Mouse (Mus musculus) hindlimb bud, embryonic 11.5 days (tissue): ENCODE measurements around the gene Acot7.

Experiments used
- DNase-seq: peaks from one replicate; pipeline ENCODE4 v3.0.0-alpha.2; 2012; ENCODE audit warnings: low read depth, low spot score; ENCODE audit errors: extremely low spot score

Gene Acot7

DNA sequence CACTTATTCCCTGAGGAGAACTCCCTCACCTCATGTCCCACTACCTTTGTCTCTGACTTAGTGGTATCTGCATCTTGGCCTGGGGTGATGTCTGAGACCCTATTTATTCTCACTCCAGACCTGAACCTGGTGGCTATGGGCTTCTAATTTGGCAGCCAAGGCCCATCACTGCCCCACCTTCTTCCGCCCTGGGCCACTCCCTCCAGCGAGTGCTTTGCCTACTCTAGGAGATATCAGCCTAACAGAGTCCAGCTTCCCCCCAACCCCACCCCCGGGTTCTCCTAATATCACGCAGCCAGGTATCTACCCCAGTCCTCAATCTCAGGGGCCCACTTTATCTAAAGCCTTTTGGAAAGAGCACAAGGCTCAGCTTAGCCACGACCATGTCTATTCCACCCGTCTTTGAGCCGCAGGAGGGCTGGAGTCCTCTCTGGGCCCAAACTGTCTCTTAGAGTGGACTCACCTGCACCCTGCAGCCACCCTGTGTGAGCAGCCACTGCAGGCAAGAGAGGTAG lies 26.4 kb upstream of the Acot7 start:
- no peak for DNase-seq

DNA sequence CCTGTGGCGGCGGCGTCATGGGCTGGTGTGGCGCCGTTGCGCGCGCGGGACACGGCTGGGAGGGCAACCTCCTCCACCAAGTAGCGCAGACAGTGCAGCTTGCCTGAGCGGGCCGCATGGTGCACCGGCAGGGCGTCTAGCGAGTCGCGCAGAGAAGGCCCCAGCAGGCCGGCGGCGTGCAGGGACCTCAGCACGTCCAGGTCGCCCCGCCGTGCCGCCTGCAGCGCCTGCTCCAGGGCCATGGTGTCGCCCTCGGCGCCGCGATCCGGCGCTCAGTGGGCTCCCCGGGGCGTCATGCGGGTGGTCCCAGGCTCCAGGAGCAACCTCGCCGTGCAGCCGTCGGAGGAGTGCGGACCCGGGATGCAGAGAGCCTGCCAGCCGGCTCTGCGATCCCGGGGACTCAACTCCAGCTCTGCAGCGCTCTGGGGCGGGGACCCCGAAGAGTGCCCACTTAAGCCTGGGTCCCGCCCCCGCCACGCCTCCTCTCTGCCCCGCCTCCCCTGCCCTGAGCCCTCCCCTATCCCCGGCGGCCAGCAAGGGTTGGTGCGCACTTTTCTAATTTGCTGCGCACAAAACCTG lies 25.9 kb upstream of the Acot7 start, which contains the start of gene Espn:
Gene Espn (minus strand): TSS at position 406 of the 579 bp plus-strand sequence.
- no peak for DNase-seq

DNA sequence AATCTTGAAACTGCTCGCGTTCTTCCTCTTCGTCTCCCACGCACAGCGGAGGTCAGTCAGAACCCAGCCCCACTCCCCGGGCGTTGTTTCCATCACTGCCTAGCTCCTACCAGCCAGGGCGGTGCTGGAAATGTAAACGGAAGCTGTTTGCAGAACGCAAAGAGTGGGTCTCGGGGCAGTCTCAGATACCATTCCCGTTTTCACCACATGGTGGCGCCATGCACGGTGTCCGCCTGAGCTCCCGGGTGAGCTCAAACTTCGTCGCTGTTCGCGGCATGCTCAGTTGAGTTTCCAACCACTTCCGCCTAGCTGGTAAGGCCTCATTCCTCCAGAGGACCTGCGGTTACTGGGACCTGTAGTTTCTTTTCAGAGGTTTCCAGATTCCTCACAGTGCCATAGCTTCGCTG lies 24.2 kb upstream of the Acot7 start:
- DNase-seq = no peak

DNA sequence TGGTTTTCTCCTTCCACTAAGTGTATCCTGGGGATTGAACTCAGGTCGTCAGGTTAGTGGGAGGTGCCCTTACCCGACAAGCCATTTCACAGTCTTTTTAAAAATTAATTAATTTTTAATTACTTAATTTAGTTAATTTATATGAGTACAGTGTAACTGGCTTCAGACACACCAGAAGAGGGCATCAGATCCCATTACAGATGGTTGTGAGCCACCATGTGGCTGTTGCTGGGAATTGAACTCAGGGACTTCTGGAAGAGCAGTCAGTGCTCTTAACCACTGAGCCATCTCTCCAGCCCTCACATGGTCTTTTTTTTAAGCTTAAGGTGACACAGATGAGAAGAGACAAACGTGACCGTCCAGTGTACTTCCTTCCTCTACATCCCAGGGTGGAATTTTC lies 22.9 kb upstream of the Acot7 start:
- DNase-seq = no peak

DNA sequence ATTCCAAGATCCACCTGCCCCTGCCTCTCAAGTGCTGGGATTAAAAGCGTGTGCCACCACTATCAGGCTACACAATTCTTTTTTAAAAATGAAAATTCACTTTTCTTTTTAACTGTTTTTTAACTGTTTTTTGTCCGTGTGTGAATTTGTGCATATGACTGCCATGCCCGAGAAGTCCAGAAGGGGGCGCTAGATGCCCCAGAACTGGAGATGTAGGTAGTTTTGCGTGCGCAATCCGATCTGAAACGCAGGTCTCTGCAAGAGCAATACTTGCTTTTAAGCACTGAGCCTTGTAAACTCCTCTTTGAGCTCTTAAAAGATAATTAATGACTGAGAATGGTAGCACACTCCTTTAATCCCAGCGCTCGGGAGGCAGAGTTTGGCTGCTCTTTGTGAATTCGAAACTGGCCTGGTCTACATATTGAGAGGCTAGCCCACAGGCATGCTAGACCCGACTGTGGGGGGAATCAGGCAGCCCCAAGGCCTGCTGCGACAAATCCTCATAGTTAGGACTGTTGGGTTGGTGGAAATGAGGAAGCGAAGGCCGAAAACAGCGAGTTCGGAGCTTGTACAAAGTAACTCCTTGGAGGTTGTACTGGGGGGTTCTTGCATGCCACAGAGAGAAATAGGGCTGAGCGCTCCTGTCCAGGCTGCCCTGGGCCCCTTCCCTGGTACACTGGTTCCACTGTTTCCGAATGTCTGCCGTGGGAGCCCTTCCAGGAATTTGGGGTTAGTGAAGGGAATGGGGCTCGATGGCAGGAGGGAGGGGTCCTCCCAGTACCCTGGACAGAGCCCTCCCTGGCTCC lies 20.0 kb upstream of the Acot7 start:
- no peak for DNase-seq

DNA sequence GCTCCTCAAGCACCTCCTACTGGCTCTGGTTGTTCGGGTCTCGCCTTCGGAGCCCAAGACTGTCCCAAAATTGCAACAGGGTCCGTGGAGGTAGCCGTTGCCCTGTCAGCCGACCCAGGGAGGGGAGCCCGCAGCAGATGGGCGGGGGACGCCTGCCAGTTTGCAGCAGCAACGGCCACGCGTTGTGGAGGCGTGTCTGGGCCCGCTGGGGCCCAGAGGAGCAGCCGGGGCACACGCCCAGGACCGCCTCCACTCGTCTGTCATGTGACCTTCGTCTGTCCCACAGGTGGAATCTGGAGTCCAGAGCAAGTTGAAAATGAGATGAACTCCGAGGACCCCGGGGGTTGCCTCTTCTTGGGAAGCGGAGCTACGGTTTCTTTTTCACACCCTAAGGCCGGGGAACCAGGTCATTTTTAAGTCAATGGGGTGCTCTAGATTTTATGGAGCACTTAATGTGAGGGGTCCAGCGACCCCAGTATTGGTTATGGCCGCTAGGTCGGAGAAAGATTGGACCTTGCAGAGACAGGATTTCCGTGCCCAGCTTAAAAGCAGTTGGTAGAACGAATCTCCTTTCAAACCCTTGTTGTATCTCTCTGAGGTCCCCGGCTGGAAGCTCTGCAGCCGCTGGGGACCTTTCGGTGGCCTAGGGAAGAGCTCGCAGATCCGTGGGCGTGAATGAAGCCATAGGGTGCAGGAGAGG lies 19.2 kb upstream of the Acot7 start, which contains the start of gene Hes2:
Gene Hes2 (plus strand): TSS at position 283 of the 700 bp plus-strand sequence.
- DNase-seq = no peak

DNA sequence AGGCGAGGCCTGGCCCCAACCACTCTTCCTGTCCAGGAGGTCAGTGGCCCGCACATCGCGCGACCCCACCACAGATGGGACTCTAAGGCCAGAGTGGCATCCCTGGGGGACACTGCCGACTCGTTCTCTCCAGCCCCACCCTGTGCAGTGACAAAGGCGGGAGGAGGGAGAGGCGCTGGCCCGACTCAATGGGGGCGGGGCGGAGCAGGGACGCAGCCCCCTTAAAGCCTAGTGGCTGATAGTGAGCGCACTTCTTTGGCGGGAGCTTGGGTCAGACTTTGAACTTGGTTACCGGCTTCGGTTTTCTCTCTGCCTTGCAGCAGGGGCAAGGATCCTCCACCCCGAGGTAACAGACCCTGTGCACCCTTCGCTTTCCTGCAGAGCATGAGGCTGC lies 18.7 kb upstream of the Acot7 start:
- DNase-seq = no peak

DNA sequence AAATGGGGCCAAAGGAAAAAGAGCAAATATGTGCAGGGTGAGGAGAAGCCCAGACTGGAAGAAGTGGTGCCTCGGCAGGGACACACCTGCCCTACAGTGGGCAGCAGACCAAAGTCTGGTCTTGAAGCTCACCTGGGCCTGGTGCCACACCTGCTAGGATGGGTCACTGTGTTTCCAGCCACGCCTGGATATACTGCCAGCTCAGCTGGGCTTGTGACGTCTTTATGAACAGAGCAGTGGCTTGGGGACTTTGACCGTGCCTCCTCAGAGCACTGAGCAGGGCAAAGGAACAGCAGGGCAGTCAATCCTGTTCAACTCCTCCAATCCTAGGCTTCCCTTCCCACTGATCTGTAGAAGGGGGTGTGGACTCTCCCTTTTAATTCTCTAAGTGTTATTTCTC lies 17.2 kb upstream of the Acot7 start:
- DNase-seq = no peak

DNA sequence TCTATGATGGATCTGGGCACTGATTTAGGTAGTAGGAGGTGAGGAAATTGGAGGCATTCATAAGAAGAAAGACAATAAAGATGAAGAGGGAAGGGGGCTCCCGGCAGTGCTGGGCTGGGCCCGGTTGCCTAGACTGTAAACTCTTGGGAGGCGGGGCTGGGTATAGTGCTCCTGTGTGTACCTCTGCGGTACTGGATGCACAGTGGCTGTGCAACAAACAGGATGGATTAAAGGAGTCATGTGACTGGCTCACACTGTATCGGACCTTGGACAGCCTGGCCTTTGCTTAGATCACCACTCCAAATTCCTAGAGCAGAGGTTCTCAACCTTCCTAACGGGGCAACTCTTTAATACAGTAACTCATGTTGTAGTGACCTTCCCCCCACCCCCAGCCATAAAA lies 16.3 kb upstream of the Acot7 start:
- no peak for DNase-seq

DNA sequence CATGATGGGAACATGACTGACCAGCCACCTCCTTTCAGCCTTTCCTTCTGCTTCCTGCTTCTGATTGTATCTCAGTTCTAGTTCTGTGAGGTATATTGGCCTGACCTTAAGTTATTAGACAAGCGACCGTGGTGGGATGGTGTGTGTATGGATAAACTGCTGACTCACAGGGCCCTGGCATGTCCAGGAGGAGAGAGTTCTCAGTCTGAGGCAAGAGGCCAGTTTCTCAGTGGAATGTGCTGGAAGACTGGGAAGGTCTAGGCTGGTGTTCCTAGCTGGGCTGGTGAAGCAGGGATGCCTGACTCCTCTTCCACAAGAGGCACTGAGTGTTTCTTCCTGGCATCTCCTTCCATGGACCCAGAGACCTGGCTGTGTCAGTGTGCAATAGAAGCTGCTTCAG lies 15.2 kb upstream of the Acot7 start:
- no peak for DNase-seq

DNA sequence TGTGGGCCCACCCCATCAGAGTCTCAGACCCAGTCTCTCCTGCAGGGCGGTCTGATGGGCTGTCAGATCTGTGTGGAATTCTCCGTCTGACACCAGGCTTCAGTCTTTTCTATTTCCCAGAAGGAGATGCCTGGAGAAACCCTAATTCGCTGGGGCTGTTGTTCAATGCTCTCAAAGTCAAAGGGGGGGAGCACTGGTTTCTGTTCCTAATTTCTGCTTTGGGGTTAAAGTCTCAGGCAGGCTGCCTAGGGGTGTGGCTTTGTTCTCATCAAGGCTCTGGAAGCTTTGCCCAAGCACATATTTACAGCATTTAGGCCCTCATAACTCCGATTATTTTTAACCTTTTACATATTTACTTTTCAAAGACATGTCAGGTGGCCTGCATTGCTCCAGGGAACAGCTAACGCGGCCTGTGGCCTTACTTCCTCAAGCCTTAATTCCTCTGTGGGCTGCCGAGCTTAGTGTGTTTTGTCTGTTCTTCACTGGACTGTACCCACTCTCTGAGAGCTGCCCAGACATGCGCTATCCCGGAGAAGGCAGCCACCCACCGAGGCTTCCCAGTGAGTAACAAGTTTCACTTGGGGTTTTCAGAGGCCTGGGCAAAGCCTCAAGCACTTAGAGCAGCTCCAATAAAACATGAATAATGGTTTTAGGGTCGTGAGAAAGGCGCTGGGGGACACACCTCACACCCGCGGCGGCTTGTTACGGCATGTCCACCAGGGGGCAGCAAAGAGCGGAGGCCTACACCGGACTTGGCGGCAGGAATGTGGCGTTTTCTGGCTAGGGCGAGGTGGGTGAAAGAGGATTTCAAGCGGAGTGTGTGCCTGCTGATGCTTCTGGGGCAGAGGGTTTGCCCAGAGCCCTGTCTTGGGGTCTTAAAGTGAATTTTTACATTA lies 12.7 kb upstream of the Acot7 start:
- no peak for DNase-seq

DNA sequence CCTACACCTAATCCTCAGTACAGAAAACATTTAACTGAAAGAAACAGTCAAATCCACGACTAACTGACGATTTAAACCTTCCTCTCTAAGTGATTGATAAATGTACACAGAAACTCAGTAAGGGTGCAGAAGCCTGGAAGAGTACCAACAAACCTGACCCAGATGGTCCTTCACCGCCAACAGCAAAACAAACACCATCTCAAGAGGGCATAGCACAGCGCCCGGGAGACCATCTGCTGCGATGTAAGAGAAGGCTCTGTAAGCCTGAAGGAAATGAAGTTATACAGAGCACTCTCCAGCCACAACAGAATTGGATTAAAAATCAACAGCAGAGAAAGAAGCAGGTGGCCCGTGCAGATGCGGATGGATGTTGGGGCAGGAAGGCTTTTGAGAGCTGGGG lies 9.9 kb upstream of the Acot7 start:
- no peak for DNase-seq

DNA sequence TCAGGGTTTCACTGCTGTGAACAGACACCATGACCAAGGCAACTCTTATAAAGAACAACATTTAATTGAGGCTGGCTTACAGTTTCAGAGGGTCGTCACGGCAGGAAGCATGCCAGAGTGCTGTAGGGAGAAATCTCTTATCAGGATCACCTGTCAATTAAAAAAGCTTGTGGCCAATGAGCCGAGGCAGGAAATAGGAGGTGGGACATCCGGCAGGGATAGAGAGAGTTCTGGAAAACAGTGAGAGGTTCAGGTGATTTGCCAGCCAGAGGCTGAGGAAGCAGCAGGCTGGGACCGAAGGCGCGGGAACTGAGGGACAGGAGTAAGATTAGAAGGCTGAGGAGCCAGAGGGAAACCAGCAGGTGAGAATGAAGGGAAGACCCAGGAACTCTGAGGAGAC lies 8.8 kb upstream of the Acot7 start:
- DNase-seq = no peak

DNA sequence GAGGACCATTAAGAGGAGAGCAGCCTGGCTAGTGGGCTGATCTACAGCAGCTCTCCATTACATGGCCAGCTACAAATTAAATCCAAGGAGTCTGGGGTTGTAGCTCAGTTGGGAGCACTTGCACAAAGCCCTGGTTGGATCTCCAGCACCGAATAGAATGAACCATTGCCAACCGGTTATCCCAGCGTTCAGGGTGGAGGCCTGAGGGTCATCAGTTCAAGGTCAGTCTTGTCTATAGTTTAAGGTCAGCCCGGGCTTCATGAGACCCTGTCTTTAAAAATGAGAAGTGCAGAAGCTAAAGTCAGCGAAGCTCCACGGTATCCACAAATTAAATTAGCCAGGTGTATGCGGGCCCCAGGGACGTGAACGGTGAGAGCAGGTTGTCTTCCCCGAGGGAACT lies 7.6 kb upstream of the Acot7 start:
- no peak for DNase-seq

DNA sequence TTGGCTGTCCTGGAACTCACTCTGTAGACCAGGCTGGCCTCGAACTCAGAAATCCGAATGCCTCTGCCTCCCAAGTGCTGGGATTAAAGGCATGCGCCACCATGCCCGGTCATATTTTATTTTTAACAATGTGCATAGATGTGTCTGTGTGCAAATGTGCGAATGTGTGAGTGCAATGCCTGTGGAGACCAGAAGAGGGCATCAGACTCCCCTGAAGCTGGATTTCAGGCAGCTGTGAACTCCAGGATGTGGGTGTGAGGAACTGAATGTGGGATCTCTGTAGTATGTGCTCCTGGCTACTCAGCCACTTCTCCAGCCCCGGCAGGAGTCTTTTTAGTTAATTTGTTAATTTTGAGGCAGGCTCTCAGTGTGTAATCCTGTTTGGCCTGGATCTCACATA lies 6.4 kb upstream of the Acot7 start:
- DNase-seq = no peak

DNA sequence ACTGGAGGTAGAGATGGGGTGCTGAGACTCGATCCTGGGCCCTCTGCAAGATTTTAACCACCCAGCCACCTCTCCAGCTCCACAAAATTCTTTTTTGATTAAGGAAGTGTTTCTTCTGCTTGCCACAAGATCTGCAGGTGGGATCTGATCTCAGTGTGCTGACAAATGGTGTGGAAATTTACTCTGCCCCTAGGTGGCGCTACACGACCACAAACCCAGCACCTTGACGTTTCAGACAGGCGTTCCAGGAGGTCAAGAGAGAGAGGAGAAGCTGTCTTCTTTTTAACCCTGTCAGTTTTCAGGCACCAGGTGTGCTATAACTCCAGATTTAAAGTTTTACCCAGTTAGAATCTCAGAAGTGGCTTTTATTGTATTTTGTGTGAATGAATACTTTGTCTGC lies 4.9 kb upstream of the Acot7 start:
- DNase-seq = no peak

DNA sequence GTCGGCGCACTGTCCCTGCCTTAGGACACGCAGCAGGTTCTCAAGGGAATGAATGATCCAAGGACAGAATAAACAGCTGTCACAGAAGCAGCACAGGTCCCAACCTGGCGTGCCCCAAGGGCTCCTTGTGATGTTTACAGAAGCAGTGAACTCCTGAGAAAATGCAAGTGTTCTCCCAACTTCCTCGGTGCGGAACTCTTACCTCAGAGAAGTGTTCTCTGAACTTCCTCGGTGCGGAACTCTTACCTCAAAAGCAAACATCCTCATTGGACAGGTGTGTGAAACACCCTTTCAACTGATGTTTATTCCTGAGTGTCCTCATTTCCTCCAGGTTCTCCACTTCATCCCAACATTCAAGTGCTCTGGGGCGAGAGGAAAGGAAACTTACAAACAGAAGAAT lies 4.0 kb upstream of the Acot7 start:
- DNase-seq = no peak

DNA sequence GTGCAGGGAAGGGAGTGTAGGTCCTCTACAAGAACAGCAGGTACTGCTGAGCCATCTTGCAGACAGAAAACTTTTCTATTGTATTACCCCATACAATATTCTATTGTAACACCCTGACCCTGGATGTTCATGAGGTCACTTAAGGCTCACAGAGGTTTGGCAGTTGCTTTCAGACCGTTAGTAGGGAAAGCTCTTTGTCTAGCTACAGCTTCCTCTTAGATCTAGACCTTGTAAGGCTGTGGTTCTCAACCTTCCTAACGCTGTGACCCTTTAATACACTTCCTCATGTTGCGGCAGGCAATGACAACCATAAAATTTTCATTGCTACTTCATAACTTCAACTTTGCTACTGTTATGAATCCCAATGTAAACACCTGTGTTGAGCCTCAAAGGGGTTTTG lies 1.3 kb upstream of the Acot7 start:
- no peak for DNase-seq

DNA sequence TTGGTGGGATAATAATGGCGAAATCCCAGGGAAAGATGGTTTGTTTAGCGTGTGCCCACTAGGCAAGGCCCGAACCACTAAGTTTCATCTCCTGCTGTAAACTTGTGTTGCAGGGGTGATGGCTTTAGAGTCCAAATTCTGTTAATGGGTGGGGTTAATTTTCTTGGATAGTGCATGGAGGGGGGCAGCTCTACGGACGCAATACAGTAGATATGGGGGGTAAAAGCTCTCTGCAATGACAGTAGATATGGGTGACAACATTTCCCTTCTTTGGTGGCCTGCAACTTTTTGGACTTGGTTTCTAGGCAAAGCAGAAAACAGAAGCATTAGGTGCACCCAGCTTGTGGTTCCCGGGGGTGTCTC lies 779 bp upstream of the Acot7 start:
- no peak for DNase-seq

DNA sequence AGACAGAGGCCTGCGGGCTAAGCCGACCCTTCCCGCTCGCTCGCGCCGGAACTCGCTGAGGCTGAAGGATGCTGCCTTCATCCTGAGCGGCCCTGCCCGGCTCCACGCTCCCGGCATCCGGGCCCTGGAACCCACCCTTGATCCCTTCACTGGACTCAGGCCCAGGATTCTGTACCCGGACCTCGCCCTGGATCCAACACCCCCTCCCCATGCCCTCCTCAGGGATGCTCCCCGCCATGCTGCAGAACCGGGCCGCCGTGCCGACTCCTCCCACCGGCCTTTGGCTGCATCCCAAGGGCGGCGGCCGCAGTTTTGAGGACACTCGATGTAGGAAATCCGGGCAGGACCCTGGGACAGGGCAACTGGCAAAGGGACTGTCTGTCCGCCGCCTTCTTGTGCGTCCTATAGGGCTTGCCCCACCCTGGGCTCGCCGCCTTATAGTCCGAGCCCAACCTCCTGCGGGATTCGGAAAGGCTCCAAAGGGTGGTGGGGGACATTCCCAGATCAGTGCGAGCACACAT lies 470 bp downstream of the Acot7 start:
- no peak for DNase-seq
